Mouse (Mus musculus): ENCODE measurements around the gene Ccn1. TPM values are rescaled to one million over a fixed set of nuclear protein-coding genes. Genes with fewer than 3 reads are reported as not detected.

Gene Ccn1
- polyA plus RNA-seq, 1 experiment: 2.8 TPM

- Histone ChIP-seq H3K4me1 (ENCODE audit: control insufficient read depth, insufficient read depth, low read length) (no peaks in the 10 kb centered on the region; the same call in 1 of the 2 replicates), H3K27ac (ENCODE audit: insufficient read depth, low read length) (no peak overlapping the region), H3K4me3 (replicated peaks; ENCODE audit: insufficient read depth, low read depth, low read length) (no peak overlapping the region), H3K27me3 (ENCODE audit: control insufficient read depth, insufficient read depth, low read length) (no peaks in the 10 kb centered on the region)
- TF ChIP-seq CTCF (IDR thresholded peaks at IDR 0.05; ENCODE audit: borderline replicate concordance, insufficient read depth, low read depth, low read length) (no peak), POLR2A (IDR thresholded peaks at IDR 0.05; ENCODE audit: borderline replicate concordance, insufficient read depth, low read length) (no peak)
- peak in 1 of 2 experiments; percentile 17 for DNase-seq
- 20% methylated on average over 17 of the region's 17 CpGs for WGBS
Observed at GRCm38 (mm10) chr3:145614362-145615115, 35.2 kb downstream of the Ccn1 start.

- 92% methylated on average over 4 of the region's 4 CpGs for WGBS
- no peak for TF ChIP-seq CTCF (IDR thresholded peaks at IDR 0.05; ENCODE audit: borderline replicate concordance, insufficient read depth, low read depth, low read length)
- TF ChIP-seq POLR2A (IDR thresholded peaks at IDR 0.05; ENCODE audit: borderline replicate concordance, insufficient read depth, low read length): no peak
- no peaks in the 10 kb centered on the region; the same call in 1 of the 2 replicates for H3K4me1 ChIP-seq (ENCODE audit: control insufficient read depth, insufficient read depth, low read length)
- DNase-seq: no peak
- no peak overlapping the region for H3K27ac ChIP-seq (ENCODE audit: insufficient read depth, low read length)
- no peaks in the 10 kb centered on the region for H3K27me3 ChIP-seq (ENCODE audit: control insufficient read depth, insufficient read depth, low read length)
- H3K4me3 ChIP-seq (replicated peaks; ENCODE audit: insufficient read depth, low read depth, low read length): no peak overlapping the region
Observed at GRCm38 (mm10) chr3:145613234-145613633, 36.5 kb downstream of the Ccn1 start.

- H3K27me3 ChIP-seq (ENCODE audit: control insufficient read depth, insufficient read depth, low read length): no peaks in the 10 kb centered on the region
- no peak for DNase-seq
- H3K4me1 ChIP-seq (ENCODE audit: control insufficient read depth, insufficient read depth, low read length): no peaks in the 10 kb centered on the region; the same call in 1 of the 2 replicates
- WGBS: 18% methylated on average over 4 of the region's 4 CpGs
- TF ChIP-seq CTCF (IDR thresholded peaks at IDR 0.05; ENCODE audit: borderline replicate concordance, insufficient read depth, low read depth, low read length) (peak; percentile 53), POLR2A (IDR thresholded peaks at IDR 0.05; ENCODE audit: borderline replicate concordance, insufficient read depth, low read length) (no peak)
- H3K27ac ChIP-seq (ENCODE audit: insufficient read depth, low read length): no peak overlapping the region
- no peak overlapping the region for H3K4me3 ChIP-seq (replicated peaks; ENCODE audit: insufficient read depth, low read depth, low read length)
Observed at GRCm38 (mm10) chr3:145612662-145613061, 37.1 kb downstream of the Ccn1 start.

DNA sequence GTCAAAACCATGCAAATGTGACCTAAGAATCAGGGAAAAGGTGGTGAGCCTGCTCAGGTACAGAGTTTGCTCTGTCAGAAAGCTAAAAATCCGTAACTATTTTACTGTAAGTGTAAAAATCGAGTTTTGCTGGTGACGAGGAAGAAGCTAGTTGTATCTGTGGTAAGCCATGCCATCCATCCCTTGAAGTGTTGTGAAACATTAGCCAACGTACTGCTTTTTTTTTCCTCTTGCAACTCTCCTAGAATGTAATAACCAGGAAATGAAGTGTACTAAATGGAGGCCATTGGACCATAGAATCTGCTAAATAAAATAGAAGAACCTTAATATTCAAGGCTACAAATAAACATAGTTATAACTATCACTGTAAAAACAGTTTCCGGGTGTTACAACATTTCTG, 41.5 kb downstream of the Ccn1 start:
- no peak overlapping the region for H3K4me3 ChIP-seq (replicated peaks; ENCODE audit: insufficient read depth, low read depth, low read length)
- H3K4me1 ChIP-seq (ENCODE audit: control insufficient read depth, insufficient read depth, low read length): no peaks in the 10 kb centered on the region
- no peak overlapping the region for H3K27ac ChIP-seq (ENCODE audit: insufficient read depth, low read length)
- H3K27me3 ChIP-seq (ENCODE audit: control insufficient read depth, insufficient read depth, low read length): no peaks in the 10 kb centered on the region
- WGBS: 94% methylated on average over 5 of the region's 5 CpGs
- no peak for DNase-seq
- TF ChIP-seq CTCF (IDR thresholded peaks at IDR 0.05; ENCODE audit: borderline replicate concordance, insufficient read depth, low read depth, low read length) (no peak), POLR2A (IDR thresholded peaks at IDR 0.05; ENCODE audit: borderline replicate concordance, insufficient read depth, low read length) (no peak)

- DNase-seq: no peak
- no peak for TF ChIP-seq CTCF (IDR thresholded peaks at IDR 0.05; ENCODE audit: borderline replicate concordance, insufficient read depth, low read depth, low read length)
- TF ChIP-seq POLR2A (IDR thresholded peaks at IDR 0.05; ENCODE audit: borderline replicate concordance, insufficient read depth, low read length): no peak
- no peaks in the 10 kb centered on the region for H3K4me1 ChIP-seq (ENCODE audit: control insufficient read depth, insufficient read depth, low read length)
- no peak overlapping the region for H3K4me3 ChIP-seq (replicated peaks; ENCODE audit: insufficient read depth, low read depth, low read length)
- WGBS: 64% methylated on average over 5 of the region's 5 CpGs
- no peaks in the 10 kb centered on the region for H3K27me3 ChIP-seq (ENCODE audit: control insufficient read depth, insufficient read depth, low read length)
- H3K27ac ChIP-seq (ENCODE audit: insufficient read depth, low read length): no peak overlapping the region
Observed at GRCm38 (mm10) chr3:145605437-145606123, 44.2 kb downstream of the Ccn1 start.

DNA sequence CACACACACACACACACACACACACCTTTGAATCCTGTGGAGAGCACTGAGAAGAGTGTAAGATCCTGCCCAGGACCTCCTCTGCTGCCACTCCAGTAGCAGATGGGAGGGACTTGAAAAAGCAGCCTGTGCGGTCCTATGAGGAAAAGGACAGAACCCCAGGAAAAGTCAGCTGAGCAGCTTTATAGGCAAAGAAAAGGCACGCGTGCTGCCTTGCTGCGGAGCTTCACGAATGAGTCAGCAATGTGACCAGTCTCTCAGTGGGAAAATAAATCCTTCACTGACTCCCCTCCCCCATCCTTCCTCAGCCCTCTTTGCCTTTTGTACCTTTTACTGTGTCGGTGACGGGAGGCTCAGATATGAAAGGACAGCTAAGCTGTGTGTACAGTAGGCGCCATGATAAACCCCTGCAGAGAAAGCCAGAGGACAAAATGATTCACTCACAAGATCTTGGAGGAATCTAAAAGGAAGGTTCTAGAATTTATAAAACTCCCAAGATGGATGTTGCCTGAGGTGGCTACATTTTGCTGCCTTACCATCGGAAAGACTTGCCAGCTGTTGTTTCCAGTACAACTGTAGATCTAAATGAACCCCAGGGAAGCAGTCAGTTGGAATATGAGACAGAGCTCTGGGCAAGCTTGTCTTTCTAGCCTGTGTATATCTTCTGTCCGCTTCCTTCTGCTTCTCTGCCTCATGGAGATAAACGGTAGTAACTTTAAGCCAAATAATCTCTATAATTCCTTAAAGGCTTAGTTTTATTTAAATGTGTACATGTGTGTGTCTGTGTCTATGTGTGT, 47.2 kb downstream of the Ccn1 start:
- 80% methylated on average over 11 of the region's 11 CpGs for WGBS
- H3K4me1 ChIP-seq (ENCODE audit: control insufficient read depth, insufficient read depth, low read length): no peaks in the 10 kb centered on the region
- DNase-seq: no peak
- H3K4me3 ChIP-seq (replicated peaks; ENCODE audit: insufficient read depth, low read depth, low read length): no peak overlapping the region
- H3K27me3 ChIP-seq (ENCODE audit: control insufficient read depth, insufficient read depth, low read length): no peaks in the 10 kb centered on the region
- TF ChIP-seq CTCF (IDR thresholded peaks at IDR 0.05; ENCODE audit: borderline replicate concordance, insufficient read depth, low read depth, low read length): no peak
- TF ChIP-seq POLR2A (IDR thresholded peaks at IDR 0.05; ENCODE audit: borderline replicate concordance, insufficient read depth, low read length): no peak
- no peak overlapping the region for H3K27ac ChIP-seq (ENCODE audit: insufficient read depth, low read length)

DNA sequence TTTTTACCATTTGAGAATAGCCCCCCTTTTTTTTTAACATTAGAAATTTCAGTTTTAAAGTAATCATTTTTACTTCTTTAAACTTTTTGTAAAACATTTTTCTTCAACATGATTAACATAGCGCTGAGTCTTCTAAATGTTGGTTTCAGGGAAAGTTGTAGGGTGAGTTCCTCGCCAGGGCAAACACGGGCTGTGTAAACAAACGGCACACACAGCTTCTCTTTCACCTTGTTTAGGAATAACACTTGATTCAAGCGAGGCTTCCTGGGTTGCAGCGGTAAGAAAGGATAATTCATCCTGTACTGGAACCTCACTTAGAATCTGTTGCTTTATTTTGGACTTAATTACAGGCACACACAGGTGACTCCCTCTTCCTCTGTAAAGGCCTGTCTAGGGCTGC, 48.4 kb downstream of the Ccn1 start:
- Histone ChIP-seq H3K4me1 (ENCODE audit: control insufficient read depth, insufficient read depth, low read length) (no peaks in the 10 kb centered on the region), H3K27ac (ENCODE audit: insufficient read depth, low read length) (no peak overlapping the region), H3K4me3 (replicated peaks; ENCODE audit: insufficient read depth, low read depth, low read length) (no peak overlapping the region), H3K27me3 (ENCODE audit: control insufficient read depth, insufficient read depth, low read length) (no peaks in the 10 kb centered on the region)
- TF ChIP-seq CTCF (IDR thresholded peaks at IDR 0.05; ENCODE audit: borderline replicate concordance, insufficient read depth, low read depth, low read length) (no peak), POLR2A (IDR thresholded peaks at IDR 0.05; ENCODE audit: borderline replicate concordance, insufficient read depth, low read length) (no peak)
- WGBS: 92% methylated on average over 6 of the region's 6 CpGs
- no peak for DNase-seq

All from cerebellum, adult 2 months (tissue).